Mouse (Mus musculus) heart, embryonic 15.5 days (tissue): ENCODE measurements at regions not wholly inside any gene's neighbourhood (a gene's known extent, or its start where the extent isn't known, plus 50 kb on each side); places are given as distances from the start of the nearest gene placed in this dataset.

Experiments
- ATAC-seq: fragments of 200-750 bp; cut with Nextera tagmentation; replicated peaks from 2 replicates; pipeline ENCODE4 v1.8.0; 2017; ENCODE audit warnings: low read depth, moderate TSS enrichment; ENCODE audit not compliant: insufficient number of reproducible peaks, insufficient read depth, low FRiP score
- H3K27ac ChIP-seq: fragments of 300-500 bp; sonication (generic); 2 replicates; pipeline ENCODE4 v1.5.1; 2015; ENCODE audit warnings: mild to moderate bottlenecking, inconsistent platforms
- H3K27me3 ChIP-seq: fragments of 300-500 bp; sonication (generic); 2 replicates; pipeline ENCODE4 v1.6.1; 2015; ENCODE audit warnings: inconsistent platforms
- H3K36me3 ChIP-seq: fragments of 300-500 bp; sonication (generic); 2 replicates; pipeline ENCODE4 v1.6.1; 2015; ENCODE audit warnings: mild to moderate bottlenecking, inconsistent platforms
- H3K4me1 ChIP-seq: fragments of 300-500 bp; sonication (generic); replicated peaks from 2 replicates; pipeline ENCODE4 v1.6.1; 2015; ENCODE audit warnings: inconsistent platforms
- H3K4me2 ChIP-seq: fragments of 300-500 bp; sonication (generic); 2 replicates; pipeline ENCODE4 v1.6.1; 2015; ENCODE audit warnings: inconsistent platforms, mild to moderate bottlenecking, moderate library complexity
- H3K4me3 ChIP-seq: fragments of 300-500 bp; sonication (generic); 2 replicates; pipeline ENCODE4 v1.5.1; 2015; ENCODE audit warnings: mild to moderate bottlenecking, inconsistent platforms
- H3K9ac ChIP-seq: fragments of 300-500 bp; sonication (generic); 2 replicates; pipeline ENCODE4 v1.6.1; 2015; ENCODE audit warnings: mild to moderate bottlenecking, inconsistent platforms
- H3K9me3 ChIP-seq: fragments of 300-500 bp; sonication (generic); replicated peaks from 2 replicates; pipeline ENCODE4 v1.6.1; 2016; ENCODE audit warnings: inconsistent platforms
- WGBS: fragments of 180-500 bp; shearing (Covaris S2); methylation state at CpG from one replicate; pipeline ENCODE4 v1.1.7; 2015; ENCODE audit warnings: mixed read lengths; 5-methylcytosine and 5-hydroxymethylcytosine counted together

- H3K27ac ChIP-seq = no peak overlapping the region
- no peak overlapping the region for H3K4me3 ChIP-seq
- H3K27me3 ChIP-seq = no peaks in the 10 kb centered on the region
- H3K4me2 ChIP-seq = no peak overlapping the region
- H3K36me3 ChIP-seq = no peaks in the 10 kb centered on the region
- no peak for ATAC-seq
- no peaks in the 10 kb centered on the region for H3K9me3 ChIP-seq
- no peaks in the 10 kb centered on the region for H3K4me1 ChIP-seq
- WGBS = 62% methylated on average over 3 of the region's 3 CpGs
- no peak overlapping the region for H3K9ac ChIP-seq
These were observed 379.0 kb upstream of the Pkdcc start for GRCm38 (mm10) chr17:82836115-82836514.

DNA sequence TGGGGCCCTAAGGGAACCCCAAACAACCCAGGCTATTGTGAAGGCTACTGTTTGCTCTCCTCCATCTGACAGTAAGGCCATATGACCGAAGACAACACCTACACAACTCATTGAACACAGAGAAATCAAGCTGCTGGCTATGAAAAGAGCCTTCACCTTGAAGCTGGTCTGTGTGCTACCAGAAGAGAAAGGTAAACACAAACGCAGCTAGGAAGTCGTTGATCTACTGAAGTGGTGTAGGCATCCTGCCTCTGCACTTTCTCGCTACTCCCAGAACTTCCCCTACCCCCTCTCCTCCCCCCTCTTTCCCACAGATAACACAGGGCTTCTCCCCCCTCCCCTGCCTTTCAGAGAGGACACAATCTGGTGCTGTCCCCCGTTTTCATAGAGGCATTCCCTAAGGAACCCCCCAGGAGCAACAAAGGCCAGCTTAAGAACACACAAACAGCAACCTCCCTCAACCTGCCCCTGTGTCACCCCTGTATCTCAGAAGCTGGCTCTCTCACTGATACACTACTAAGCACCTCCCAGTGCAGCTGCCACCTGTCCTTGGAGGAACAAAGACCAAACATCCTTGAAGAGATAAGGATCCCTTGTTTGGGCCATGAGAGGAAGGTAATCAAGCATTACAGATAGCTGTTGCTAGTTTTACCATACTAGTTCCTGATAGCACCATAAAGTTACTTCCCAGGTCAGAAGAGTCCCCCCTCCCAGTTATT, 368.2 kb upstream of the Pkdcc start:
- no peak overlapping the region for H3K4me2 ChIP-seq
- H3K9me3 ChIP-seq = no peaks in the 10 kb centered on the region
- H3K36me3 ChIP-seq = no peaks in the 10 kb centered on the region
- no peaks in the 10 kb centered on the region for H3K4me1 ChIP-seq
- no peak overlapping the region for H3K9ac ChIP-seq
- no peak overlapping the region for H3K27ac ChIP-seq
- no peak for ATAC-seq
- 40% methylated on average over 5 of the region's 5 CpGs for WGBS
- H3K27me3 ChIP-seq = no peaks in the 10 kb centered on the region
- H3K4me3 ChIP-seq = no peak overlapping the region

- 28% methylated on average over 16 of the region's 16 CpGs for WGBS
- Histone ChIP-seq H3K36me3 (no peaks in the 10 kb centered on the region), H3K27me3 (no peaks in the 10 kb centered on the region), H3K9me3 (no peaks in the 10 kb centered on the region), H3K27ac (no peak overlapping the region), H3K4me2 (peak overlapping the region; percentile 67), H3K4me3 (peak overlapping the region; percentile 40), H3K4me1 (peaks cover 4% of the 10 kb centered on the region; the same call in 1 of the 2 replicates), H3K9ac (no peak overlapping the region)
- ATAC-seq = peak; percentile 75
These were observed 357.6 kb upstream of the Pkdcc start for GRCm38 (mm10) chr17:82857199-82858147.

- H3K4me1 ChIP-seq = peaks cover 4% of the 10 kb centered on the region; the same call in 1 of the 2 replicates
- no peak overlapping the region for H3K27ac ChIP-seq
- no peak for ATAC-seq
- WGBS = 67% methylated on average over 5 of the region's 5 CpGs
- H3K4me2 ChIP-seq = no peak overlapping the region
- H3K9me3 ChIP-seq = no peaks in the 10 kb centered on the region
- H3K4me3 ChIP-seq = no peak overlapping the region
- H3K27me3 ChIP-seq = no peaks in the 10 kb centered on the region
- H3K36me3 ChIP-seq = no peaks in the 10 kb centered on the region
- no peak overlapping the region for H3K9ac ChIP-seq
These were observed 354.7 kb upstream of the Pkdcc start for GRCm38 (mm10) chr17:82860391-82860790.

DNA sequence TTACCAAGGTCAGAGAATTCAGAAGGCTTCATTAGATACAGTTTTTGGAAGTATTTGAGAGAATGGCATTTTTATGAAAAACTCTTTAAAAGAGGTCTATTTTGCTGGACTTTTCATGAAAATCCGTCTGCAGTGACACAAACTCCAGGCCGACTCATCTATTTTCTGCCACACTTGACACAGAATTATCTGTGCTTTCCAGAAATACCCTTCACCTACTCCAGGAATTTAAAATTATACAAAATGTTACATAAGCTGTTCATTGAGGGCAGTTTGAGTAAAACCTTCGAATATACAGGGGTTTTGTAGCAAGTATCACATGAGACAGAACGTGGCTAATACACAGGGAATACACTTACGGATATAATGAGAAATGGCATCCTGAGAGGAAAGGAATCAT, 354.1 kb upstream of the Pkdcc start:
- Histone ChIP-seq H3K9me3 (no peaks in the 10 kb centered on the region), H3K27ac (no peak overlapping the region), H3K36me3 (no peaks in the 10 kb centered on the region), H3K4me2 (no peak overlapping the region), H3K4me1 (peaks cover 4% of the 10 kb centered on the region; the same call in 1 of the 2 replicates), H3K4me3 (no peak overlapping the region), H3K27me3 (no peaks in the 10 kb centered on the region), H3K9ac (no peak overlapping the region)
- WGBS = 79% methylated on average over 5 of the region's 5 CpGs
- no peak for ATAC-seq

DNA sequence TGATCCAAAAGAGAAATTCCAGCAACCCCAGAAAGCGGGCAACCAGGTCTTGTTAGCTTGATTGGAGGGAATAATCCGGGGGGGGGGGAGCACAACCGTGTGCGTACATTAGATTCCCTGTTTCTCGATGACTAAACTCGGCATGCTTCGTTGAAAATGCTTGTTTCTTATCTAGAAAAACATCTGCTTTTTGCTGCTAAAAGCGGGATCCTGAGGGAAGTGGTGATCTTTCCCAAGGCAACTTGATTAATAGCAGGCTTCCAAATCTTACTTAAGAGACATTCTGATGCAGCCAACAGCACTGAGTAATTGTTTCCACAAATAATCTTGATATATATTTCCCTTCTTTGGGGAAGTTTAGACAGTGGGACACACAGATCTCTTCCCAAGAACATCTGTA, 338.0 kb upstream of the Pkdcc start:
- no peak overlapping the region for H3K27ac ChIP-seq
- no peaks in the 10 kb centered on the region for H3K27me3 ChIP-seq
- H3K9me3 ChIP-seq = no peaks in the 10 kb centered on the region
- H3K36me3 ChIP-seq = no peaks in the 10 kb centered on the region
- 69% methylated on average over 8 of the region's 8 CpGs for WGBS
- no peak overlapping the region for H3K9ac ChIP-seq
- no peak overlapping the region for H3K4me3 ChIP-seq
- H3K4me1 ChIP-seq = no peaks in the 10 kb centered on the region
- no peak for ATAC-seq
- no peak overlapping the region for H3K4me2 ChIP-seq

DNA sequence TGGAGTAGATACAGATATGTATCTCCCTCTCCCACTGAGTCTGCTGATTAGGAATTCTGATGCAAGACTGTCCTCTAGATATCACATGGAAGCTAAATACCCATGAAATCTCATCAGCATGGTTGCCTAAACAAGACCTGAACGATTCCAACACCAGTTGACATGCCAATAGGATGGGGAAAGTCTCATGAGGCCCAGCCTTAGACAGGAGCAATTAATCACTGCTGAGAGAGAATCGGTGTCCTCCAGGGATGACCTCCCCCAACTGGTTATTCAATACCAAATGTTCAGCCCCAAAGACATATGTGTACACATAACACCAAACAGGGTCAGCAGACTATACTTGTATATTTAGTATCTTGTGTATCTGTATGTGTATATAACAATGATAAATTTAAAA, 314.5 kb upstream of the Pkdcc start:
- Histone ChIP-seq H3K9me3 (no peaks in the 10 kb centered on the region), H3K4me2 (no peak overlapping the region), H3K4me3 (no peak overlapping the region), H3K27ac (no peak overlapping the region), H3K27me3 (no peaks in the 10 kb centered on the region), H3K36me3 (no peaks in the 10 kb centered on the region), H3K9ac (no peak overlapping the region), H3K4me1 (no peaks in the 10 kb centered on the region)
- ATAC-seq = no peak
- WGBS = 56% methylated on average over 2 of the region's 2 CpGs

DNA sequence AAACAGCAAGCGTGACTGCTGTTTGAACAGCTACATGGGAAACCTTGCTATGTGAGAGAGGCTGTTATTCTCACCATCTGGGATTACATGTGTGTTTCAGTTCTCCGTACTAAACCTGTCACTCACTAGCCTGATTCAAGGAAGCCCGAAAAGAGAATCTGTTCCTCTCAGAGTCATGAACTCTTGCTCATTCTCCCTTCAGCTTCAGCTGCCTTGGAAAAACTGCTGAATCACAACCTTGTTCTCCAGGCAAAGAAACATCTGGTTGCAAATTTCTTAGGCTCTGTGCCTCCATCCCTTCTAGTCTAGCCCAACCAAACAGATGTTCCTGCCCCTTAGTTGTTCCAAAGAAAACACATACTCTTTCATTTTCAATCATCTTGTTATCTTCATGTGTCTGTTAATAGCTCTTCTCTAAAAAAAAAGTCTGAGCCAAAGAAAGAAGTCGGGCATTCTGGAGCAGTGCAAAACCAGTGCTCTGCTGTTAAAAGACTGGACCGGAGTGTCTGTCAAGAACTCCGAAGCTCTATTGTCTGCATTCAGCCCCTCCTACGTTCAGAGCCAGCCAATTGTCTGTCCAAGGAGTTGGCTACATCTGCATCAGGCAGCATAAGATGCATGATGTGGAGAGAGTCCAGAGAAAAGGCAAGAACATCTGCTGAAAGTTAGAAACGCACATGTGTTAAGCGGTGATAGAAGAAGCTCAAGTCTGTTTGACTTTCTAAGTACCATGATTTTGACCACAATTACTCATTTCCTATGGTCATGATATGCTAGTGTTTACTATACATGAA, 313.8 kb upstream of the Pkdcc start:
- no peaks in the 10 kb centered on the region for H3K4me1 ChIP-seq
- no peak overlapping the region for H3K27ac ChIP-seq
- no peak for ATAC-seq
- no peak overlapping the region for H3K9ac ChIP-seq
- no peaks in the 10 kb centered on the region for H3K27me3 ChIP-seq
- H3K36me3 ChIP-seq = no peaks in the 10 kb centered on the region
- WGBS = 53% methylated on average over 9 of the region's 9 CpGs
- no peak overlapping the region for H3K4me3 ChIP-seq
- no peak overlapping the region for H3K4me2 ChIP-seq
- no peaks in the 10 kb centered on the region for H3K9me3 ChIP-seq

- H3K27ac ChIP-seq = no peak overlapping the region
- no peak overlapping the region for H3K4me3 ChIP-seq
- no peak overlapping the region for H3K9ac ChIP-seq
- no peaks in the 10 kb centered on the region for H3K36me3 ChIP-seq
- no peaks in the 10 kb centered on the region for H3K9me3 ChIP-seq
- ATAC-seq = no peak
- no peaks in the 10 kb centered on the region for H3K4me1 ChIP-seq
- WGBS = 66% methylated on average over 2 of the region's 2 CpGs
- no peak overlapping the region for H3K4me2 ChIP-seq
- H3K27me3 ChIP-seq = no peaks in the 10 kb centered on the region
These were observed 310.1 kb upstream of the Pkdcc start for GRCm38 (mm10) chr17:82904961-82905360.

- Histone ChIP-seq H3K9ac (no peak overlapping the region), H3K27ac (no peak overlapping the region), H3K36me3 (no peaks in the 10 kb centered on the region), H3K4me1 (no peaks in the 10 kb centered on the region), H3K4me2 (no peak overlapping the region), H3K27me3 (no peaks in the 10 kb centered on the region), H3K9me3 (no peaks in the 10 kb centered on the region), H3K4me3 (no peak overlapping the region)
- no peak for ATAC-seq
- WGBS = 74% methylated on average over 3 of the region's 3 CpGs
These were observed 309.6 kb upstream of the Pkdcc start for GRCm38 (mm10) chr17:82905483-82905882.

DNA sequence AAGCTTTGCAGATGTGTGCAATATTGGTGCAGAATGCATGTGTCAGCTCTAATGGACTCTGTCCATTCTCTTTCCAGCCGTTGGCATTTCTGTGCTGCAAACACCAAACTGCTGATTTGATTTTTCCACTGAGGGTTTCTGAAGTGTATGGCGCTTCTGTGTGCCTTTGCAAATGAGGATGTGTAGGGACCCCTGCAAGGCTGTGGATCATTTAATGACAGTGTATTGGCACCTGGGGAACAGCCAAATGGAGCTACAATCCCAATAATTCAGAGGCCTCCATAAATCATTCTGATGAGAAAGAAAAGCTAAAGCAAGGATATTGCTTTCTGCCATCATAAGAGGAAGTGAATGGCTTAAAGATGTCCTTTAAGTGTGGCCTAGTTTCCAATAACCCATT, 305.9 kb upstream of the Pkdcc start:
- Histone ChIP-seq H3K9me3 (no peaks in the 10 kb centered on the region), H3K9ac (no peak overlapping the region), H3K27me3 (no peaks in the 10 kb centered on the region), H3K4me1 (no peaks in the 10 kb centered on the region), H3K27ac (no peak overlapping the region), H3K4me3 (no peak overlapping the region), H3K4me2 (no peak overlapping the region), H3K36me3 (no peaks in the 10 kb centered on the region)
- WGBS = 62% methylated on average over 2 of the region's 2 CpGs
- ATAC-seq = no peak
